Mouse (Mus musculus): ENCODE data around the gene Otoa. TPM values are rescaled to one million over a fixed set of nuclear protein-coding genes. Genes with fewer than 3 reads are reported as not detected.

The Otoa gene
- polyA plus RNA-seq, 1 experiment from 2014 or later = 0.12 TPM

DNA sequence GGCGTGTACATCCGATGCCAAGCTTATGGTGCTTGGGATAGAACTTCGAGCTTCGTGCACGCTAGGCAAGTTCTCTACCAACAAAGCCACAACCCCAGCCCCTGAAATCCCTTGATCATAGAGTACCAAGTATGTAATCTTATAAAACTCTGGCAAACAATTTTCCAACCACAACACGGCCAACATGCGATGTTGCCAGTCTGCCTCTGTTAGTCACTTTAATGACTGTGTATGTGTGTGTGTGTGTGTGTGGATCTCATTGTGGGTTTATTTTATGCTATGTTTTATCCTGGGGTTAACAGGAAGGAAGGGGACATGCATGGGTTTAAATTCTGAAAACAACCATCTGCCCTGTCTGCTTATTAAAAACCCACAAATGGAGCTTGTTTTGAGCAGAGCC lies 9.3 kb downstream of the Otoa start:
- Histone ChIP-seq H3K27ac (ENCODE audit: low read length) (no peak overlapping the region), H3K4me3 (ENCODE audit: low read length) (no peak overlapping the region), H3K27me3 (ENCODE audit: control insufficient read depth, insufficient read depth, low read length) (no peaks in the 10 kb centered on the region), H3K4me1 (ENCODE audit: control insufficient read depth, insufficient read depth, low read length) (peaks cover 12% of the 10 kb centered on the region), H3K36me3 (ENCODE audit: control insufficient read depth, insufficient read depth) (no peaks in the 10 kb centered on the region), H3K4me2 (ENCODE audit: low read depth, low read length) (no peak overlapping the region), H3K9ac (ENCODE audit: low read length) (no peak overlapping the region), H3K9me3 (replicated peaks; ENCODE audit: control insufficient read depth, low read length) (no peaks in the 10 kb centered on the region)
- no peak for ATAC-seq (replicated peaks; ENCODE audit: extremely low read depth, insufficient read depth, low FRiP score)
- WGBS = 82% methylated on average over 7 of the region's 7 CpGs

DNA sequence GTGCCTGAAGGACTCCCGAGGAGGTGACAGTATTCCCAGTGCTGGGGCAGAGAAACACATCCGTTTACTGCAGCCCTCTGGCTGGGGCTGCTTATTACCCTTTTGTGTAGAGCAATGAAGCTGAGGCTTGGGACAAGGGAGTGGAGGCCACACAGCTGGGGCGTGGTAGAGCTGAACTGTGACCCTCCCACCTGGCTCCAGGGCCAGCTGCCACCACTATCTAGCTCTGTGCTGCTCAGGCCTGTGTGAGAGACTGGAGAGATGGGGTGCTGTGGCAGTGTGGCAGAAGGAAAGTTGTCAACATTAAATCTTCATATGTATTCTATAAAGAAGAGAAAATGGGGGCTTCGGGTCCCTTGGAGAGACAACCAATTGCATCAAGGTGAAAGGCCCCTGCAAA lies 11.6 kb downstream of the Otoa start:
- WGBS = 69% methylated on average over 4 of the region's 4 CpGs
- ATAC-seq (replicated peaks; ENCODE audit: extremely low read depth, insufficient read depth, low FRiP score) = no peak

DNA sequence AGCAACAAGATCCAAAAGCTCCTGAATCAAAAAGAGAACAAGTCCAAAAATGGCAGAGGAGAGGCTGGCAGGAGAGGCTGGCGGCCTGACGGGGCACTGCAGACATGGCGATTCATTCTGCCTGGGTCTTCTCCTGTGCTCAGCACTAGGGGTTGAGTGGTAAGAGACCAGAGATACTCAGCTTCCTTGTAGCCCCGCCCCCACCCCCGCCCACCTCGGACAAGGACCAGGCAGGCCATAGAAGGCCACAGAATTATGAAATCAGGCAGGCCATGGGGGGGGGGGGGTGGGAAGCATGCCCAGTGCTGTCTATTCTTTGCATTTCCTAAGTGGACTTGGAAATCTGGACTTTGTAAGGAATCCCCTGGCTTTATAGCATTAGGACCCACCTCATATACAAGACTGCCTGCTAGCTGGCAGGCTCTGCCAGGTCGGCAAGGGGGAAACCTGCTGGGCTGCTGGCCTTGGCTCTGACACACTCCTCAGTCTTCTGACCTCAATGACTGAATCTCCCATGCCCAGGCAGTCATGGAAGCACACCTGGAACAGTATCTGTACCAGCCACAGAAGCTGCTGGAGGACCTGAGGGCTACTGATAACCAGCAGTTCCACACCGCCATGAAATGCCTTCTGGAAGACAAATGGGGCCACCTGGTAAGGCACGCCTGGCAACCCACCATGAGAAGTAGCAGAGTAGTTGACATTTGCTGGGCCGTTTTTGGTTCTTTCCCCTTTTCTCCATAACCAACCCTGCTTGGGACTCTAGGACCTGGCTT lies 17.4 kb downstream of the Otoa start:
- WGBS = 69% methylated on average over 10 of the region's 10 CpGs
- H3K9ac ChIP-seq (ENCODE audit: low read length) = no peak overlapping the region
- no peak overlapping the region for H3K27ac ChIP-seq (ENCODE audit: low read length)
- no peaks in the 10 kb centered on the region for H3K36me3 ChIP-seq (ENCODE audit: control insufficient read depth, insufficient read depth)
- no peaks in the 10 kb centered on the region for H3K27me3 ChIP-seq (ENCODE audit: control insufficient read depth, insufficient read depth, low read length)
- H3K4me3 ChIP-seq (ENCODE audit: low read length) = no peak overlapping the region
- H3K4me1 ChIP-seq (ENCODE audit: control insufficient read depth, insufficient read depth, low read length) = no peaks in the 10 kb centered on the region
- H3K9me3 ChIP-seq (replicated peaks; ENCODE audit: control insufficient read depth, low read length) = no peaks in the 10 kb centered on the region
- no peak for ATAC-seq (replicated peaks; ENCODE audit: extremely low read depth, insufficient read depth, low FRiP score)
- H3K4me2 ChIP-seq (ENCODE audit: low read depth, low read length) = no peak overlapping the region

More for the DNA sequence above, 11.6 kb downstream of the Otoa start:
- H3K4me1 ChIP-seq (ENCODE audit: control insufficient read depth, insufficient read depth, low read length) = 0 out of 2 replicates have a peak, but pooled peaks cover 1% of the 10 kb centered on the region
- no peaks in the 10 kb centered on the region for H3K36me3 ChIP-seq (ENCODE audit: control insufficient read depth, insufficient read depth)
- H3K4me2 ChIP-seq (ENCODE audit: low read depth, low read length) = no peak overlapping the region
- no peaks in the 10 kb centered on the region for H3K27me3 ChIP-seq (ENCODE audit: control insufficient read depth, insufficient read depth, low read length)
- no peak overlapping the region for H3K27ac ChIP-seq (ENCODE audit: low read length)
- H3K4me3 ChIP-seq (ENCODE audit: low read length) = no peak overlapping the region
- no peaks in the 10 kb centered on the region for H3K9me3 ChIP-seq (replicated peaks; ENCODE audit: control insufficient read depth, low read length)
- no peak overlapping the region for H3K9ac ChIP-seq (ENCODE audit: low read length)

DNA sequence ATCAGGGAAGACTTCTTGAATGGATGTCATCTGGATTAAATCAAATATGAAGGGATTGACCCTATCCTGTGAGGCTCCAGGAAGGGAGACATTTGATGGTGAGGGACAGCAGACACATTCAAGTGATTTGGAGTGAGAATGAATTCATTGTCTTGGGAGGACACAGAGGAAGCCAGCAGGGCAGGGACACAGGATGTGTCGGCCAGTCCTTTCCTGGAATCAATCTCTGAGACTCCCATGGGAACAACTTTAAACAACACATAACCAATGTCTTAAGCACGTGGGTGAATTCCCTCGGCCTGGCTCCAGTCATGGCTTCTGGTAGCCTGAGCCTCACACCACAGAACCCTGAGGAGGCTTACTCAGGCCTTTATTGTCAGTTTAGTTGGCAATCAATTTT lies 26.4 kb downstream of the Otoa start:
- H3K4me3 ChIP-seq (ENCODE audit: low read length) = no peak overlapping the region
- no peak overlapping the region for H3K9ac ChIP-seq (ENCODE audit: low read length)
- no peak overlapping the region for H3K27ac ChIP-seq (ENCODE audit: low read length)
- H3K9me3 ChIP-seq (replicated peaks; ENCODE audit: control insufficient read depth, low read length) = no peaks in the 10 kb centered on the region
- no peaks in the 10 kb centered on the region for H3K27me3 ChIP-seq (ENCODE audit: control insufficient read depth, insufficient read depth, low read length)
- no peak overlapping the region for H3K4me2 ChIP-seq (ENCODE audit: low read depth, low read length)
- no peaks in the 10 kb centered on the region for H3K36me3 ChIP-seq (ENCODE audit: control insufficient read depth, insufficient read depth)
- peaks cover 13% of the 10 kb centered on the region for H3K4me1 ChIP-seq (ENCODE audit: control insufficient read depth, insufficient read depth, low read length)
- WGBS = 43% methylated on average over 3 of the region's 3 CpGs
- ATAC-seq (replicated peaks; ENCODE audit: extremely low read depth, insufficient read depth, low FRiP score) = no peak; the same call in 1 of the 2 replicates

DNA sequence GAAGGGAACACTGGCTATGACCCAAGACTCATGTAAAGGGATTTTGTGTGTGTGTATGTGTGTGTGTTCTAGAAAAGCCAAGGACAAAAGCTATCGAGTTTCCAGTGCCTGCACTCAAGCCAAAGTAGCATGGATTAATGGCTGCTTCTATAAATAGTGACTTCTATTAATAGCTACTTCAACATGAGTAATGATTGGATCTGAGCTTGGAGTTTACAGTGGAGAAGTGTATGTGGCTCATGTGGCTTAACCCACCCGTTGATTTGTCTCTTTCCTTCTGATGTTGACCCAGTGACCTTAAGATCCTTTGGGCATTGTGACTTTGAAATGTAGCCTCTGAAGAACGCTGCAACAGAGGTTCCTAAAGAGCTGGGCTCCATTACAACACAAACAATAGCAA lies 29.9 kb downstream of the Otoa start:
- H3K4me1 ChIP-seq (ENCODE audit: control insufficient read depth, insufficient read depth, low read length) = peaks cover 13% of the 10 kb centered on the region
- H3K36me3 ChIP-seq (ENCODE audit: control insufficient read depth, insufficient read depth) = no peaks in the 10 kb centered on the region
- 0 out of 2 replicates have a peak overlapping the region, but pooled peaks have one; percentile 10 for H3K4me2 ChIP-seq (ENCODE audit: low read depth, low read length)
- 0 out of 2 replicates have a peak, but pooled peaks cover 3% of the 10 kb centered on the region for H3K9me3 ChIP-seq (replicated peaks; ENCODE audit: control insufficient read depth, low read length)
- WGBS = 11% methylated on average over 3 of the region's 3 CpGs
- peak; percentile 85 for ATAC-seq (replicated peaks; ENCODE audit: extremely low read depth, insufficient read depth, low FRiP score)
- no peak overlapping the region for H3K9ac ChIP-seq (ENCODE audit: low read length)
- H3K4me3 ChIP-seq (ENCODE audit: low read length) = no peak overlapping the region
- H3K27me3 ChIP-seq (ENCODE audit: control insufficient read depth, insufficient read depth, low read length) = no peaks in the 10 kb centered on the region
- H3K27ac ChIP-seq (ENCODE audit: low read length) = peak overlapping the region; percentile 78

DNA sequence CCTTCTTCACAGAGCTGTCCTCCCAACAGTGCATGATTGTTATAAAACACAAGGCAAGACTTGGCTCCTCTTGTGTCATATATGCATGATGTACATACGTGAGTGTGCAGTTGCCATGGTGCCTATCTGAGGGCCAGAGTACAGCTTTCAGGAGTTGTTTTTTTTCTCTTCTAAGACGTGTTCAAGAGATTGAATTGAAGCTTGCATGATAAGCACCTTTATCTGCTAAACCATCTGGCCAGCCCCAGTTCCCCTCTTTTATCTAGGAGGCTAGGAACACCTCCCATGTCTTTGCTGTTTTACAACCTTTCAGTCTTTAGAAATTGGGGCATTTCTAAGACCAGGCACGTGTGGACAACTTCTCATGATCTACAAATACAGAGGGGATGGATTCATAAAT lies 30.3 kb downstream of the Otoa start:
- Histone ChIP-seq H3K36me3 (ENCODE audit: control insufficient read depth, insufficient read depth) (no peaks in the 10 kb centered on the region), H3K9ac (ENCODE audit: low read length) (no peak overlapping the region), H3K4me3 (ENCODE audit: low read length) (no peak overlapping the region), H3K9me3 (replicated peaks; ENCODE audit: control insufficient read depth, low read length) (0 out of 2 replicates have a peak, but pooled peaks cover 3% of the 10 kb centered on the region), H3K4me2 (ENCODE audit: low read depth, low read length) (no peak overlapping the region), H3K27me3 (ENCODE audit: control insufficient read depth, insufficient read depth, low read length) (no peaks in the 10 kb centered on the region), H3K27ac (ENCODE audit: low read length) (peak overlapping the region; percentile 78), H3K4me1 (ENCODE audit: control insufficient read depth, insufficient read depth, low read length) (peaks cover 13% of the 10 kb centered on the region)
- WGBS = 53% methylated on average over 3 of the region's 3 CpGs
- no peak for ATAC-seq (replicated peaks; ENCODE audit: extremely low read depth, insufficient read depth, low FRiP score)

DNA sequence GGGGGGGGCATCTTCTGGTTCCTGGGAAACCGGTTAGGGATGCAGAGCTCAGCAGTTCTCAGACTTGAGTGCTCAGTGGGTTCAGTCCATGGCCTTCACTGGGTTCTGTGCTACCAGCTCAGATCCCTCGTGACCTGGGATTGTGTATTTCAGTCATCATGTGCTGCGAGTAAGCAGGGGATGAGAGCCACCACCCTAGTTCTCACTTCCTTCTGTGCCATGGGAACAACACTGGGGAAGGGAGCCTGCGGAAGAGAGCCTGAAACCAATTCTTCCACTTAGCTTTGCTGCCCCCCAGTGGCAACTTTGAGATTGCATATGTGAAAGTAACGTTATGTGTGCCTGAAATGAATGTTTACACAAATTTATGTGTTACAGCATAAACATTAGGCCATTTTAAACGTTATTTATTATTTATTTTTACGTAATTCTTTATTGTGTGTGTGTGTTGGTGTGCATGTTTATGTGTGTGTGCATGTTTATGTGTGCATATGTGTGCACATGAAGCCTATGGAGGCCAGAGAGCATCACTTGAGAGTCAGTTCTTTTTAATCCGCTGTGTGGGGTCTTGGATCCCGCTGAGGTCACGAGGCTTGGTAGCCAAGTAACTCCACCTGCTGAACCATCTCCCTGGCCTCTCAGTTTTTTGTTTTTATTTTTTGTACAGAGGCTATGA lies 38.8 kb downstream of the Otoa start:
- peak; percentile 52; the same call in 1 of the 2 replicates for ATAC-seq (replicated peaks; ENCODE audit: extremely low read depth, insufficient read depth, low FRiP score)
- H3K27me3 ChIP-seq (ENCODE audit: control insufficient read depth, insufficient read depth, low read length) = no peaks in the 10 kb centered on the region

DNA sequence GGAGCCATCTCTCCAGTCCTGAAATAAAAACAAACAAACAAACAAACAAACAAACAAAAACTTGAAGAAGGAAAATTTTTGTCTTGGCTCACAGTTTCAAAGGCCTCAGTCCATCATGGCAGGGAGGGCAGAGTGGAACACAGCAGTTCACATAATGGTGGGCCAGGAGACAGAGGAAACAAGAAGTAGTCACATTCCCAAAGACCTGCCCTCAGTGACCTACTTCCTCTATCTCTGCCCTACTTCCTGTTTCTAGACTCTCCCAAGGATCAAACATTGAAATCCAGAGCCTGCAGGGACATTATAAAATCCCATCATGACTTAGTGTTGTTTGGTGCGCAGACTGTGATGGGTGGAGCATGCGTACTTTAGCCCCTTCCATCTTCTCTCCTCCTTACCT lies 49.4 kb downstream of the Otoa start:
- peaks cover 6% of the 10 kb centered on the region; the same call in 1 of the 2 replicates for H3K9me3 ChIP-seq (replicated peaks; ENCODE audit: control insufficient read depth, low read length)
- ATAC-seq (replicated peaks; ENCODE audit: extremely low read depth, insufficient read depth, low FRiP score) = no peak
- 95% methylated on average over 2 of the region's 2 CpGs for WGBS

More for the DNA sequence above, 38.8 kb downstream of the Otoa start:
- Histone ChIP-seq H3K27ac (ENCODE audit: low read length) (no peak overlapping the region), H3K36me3 (ENCODE audit: control insufficient read depth, insufficient read depth) (no peaks in the 10 kb centered on the region), H3K4me1 (ENCODE audit: control insufficient read depth, insufficient read depth, low read length) (peaks cover 3% of the 10 kb centered on the region; the same call in 1 of the 2 replicates), H3K4me2 (ENCODE audit: low read depth, low read length) (no peak overlapping the region), H3K9ac (ENCODE audit: low read length) (no peak overlapping the region), H3K9me3 (replicated peaks; ENCODE audit: control insufficient read depth, low read length) (0 out of 2 replicates have a peak, but pooled peaks cover 5% of the 10 kb centered on the region), H3K4me3 (ENCODE audit: low read length) (no peak overlapping the region)
- 12% methylated on average over 10 of the region's 10 CpGs for WGBS

DNA sequence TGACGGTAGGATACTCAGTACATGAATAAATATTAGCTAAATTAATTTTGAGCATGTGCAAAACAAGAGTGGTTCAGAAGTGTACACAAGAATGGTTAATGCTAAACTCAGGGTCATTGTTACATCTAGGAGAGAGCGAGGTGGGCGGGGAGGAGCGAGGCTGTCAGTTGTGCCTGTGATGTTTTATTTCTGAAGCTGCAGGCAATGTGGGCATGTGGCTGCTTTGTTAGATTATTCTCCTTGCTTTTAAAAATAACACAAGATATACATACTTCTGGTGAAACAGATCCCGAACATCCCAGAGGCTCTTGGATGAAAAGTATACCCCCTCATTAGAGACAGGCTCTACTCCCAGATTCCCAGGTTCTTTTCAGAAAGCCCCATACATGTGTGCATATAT lies 59.8 kb downstream of the Otoa start:
- Histone ChIP-seq H3K9ac (ENCODE audit: low read length) (no peak overlapping the region), H3K36me3 (ENCODE audit: control insufficient read depth, insufficient read depth) (no peaks in the 10 kb centered on the region), H3K4me2 (ENCODE audit: low read depth, low read length) (no peak overlapping the region), H3K27me3 (ENCODE audit: control insufficient read depth, insufficient read depth, low read length) (no peaks in the 10 kb centered on the region; the same call in 1 of the 2 replicates), H3K9me3 (replicated peaks; ENCODE audit: control insufficient read depth, low read length) (no peaks in the 10 kb centered on the region), H3K4me3 (ENCODE audit: low read length) (no peak overlapping the region), H3K4me1 (ENCODE audit: control insufficient read depth, insufficient read depth, low read length) (no peaks in the 10 kb centered on the region), H3K27ac (ENCODE audit: low read length) (no peak overlapping the region)
- WGBS = 70% methylated on average over 5 of the region's 5 CpGs
- ATAC-seq (replicated peaks; ENCODE audit: extremely low read depth, insufficient read depth, low FRiP score) = no peak

More for the DNA sequence above, 49.4 kb downstream of the Otoa start:
- no peaks in the 10 kb centered on the region for H3K4me1 ChIP-seq (ENCODE audit: control insufficient read depth, insufficient read depth, low read length)
- H3K9ac ChIP-seq (ENCODE audit: low read length) = no peak overlapping the region
- H3K27ac ChIP-seq (ENCODE audit: low read length) = no peak overlapping the region
- no peaks in the 10 kb centered on the region for H3K36me3 ChIP-seq (ENCODE audit: control insufficient read depth, insufficient read depth)
- no peak overlapping the region for H3K4me2 ChIP-seq (ENCODE audit: low read depth, low read length)
- H3K27me3 ChIP-seq (ENCODE audit: control insufficient read depth, insufficient read depth, low read length) = no peaks in the 10 kb centered on the region
- H3K4me3 ChIP-seq (ENCODE audit: low read length) = no peak overlapping the region

Data from heart, embryonic 16.5 days (tissue).